Mouse (Mus musculus) testis, adult 2 months (tissue): ENCODE measurements around the gene Gm21083.
"Not testable (repeated sequence)": the region's sequence is repeated elsewhere in the genome, so short reads cannot be mapped to it uniquely, and the experiment has no call there.

Experiments used
- CTCF ChIP-seq: fragments of 200-500 bp; IDR thresholded peaks from 2 replicates; pipeline ENCODE4 v1.5.1; 2012; ENCODE audit warnings: low read depth, mild to moderate bottlenecking, inconsistent platforms, low read length, moderate library complexity; ENCODE audit not compliant: control insufficient read depth, insufficient read depth, insufficient replicate concordance
- POLR2A ChIP-seq: fragments of 200-500 bp; IDR thresholded peaks from 2 replicates; pipeline ENCODE4 v1.6.1; 2012; ENCODE audit warnings: low read depth, mild to moderate bottlenecking, inconsistent platforms, low read length, moderate library complexity; ENCODE audit not compliant: control insufficient read depth

- TF ChIP-seq POLR2A, CTCF: not testable (repeated sequence)
Observed at GRCm38 (mm10) chr5:15618764-15619163, 41.6 kb downstream of the Gm21083 start, which contains the start of gene Speer4d.
